Mouse (Mus musculus) CH12.LX (cell line): ENCODE results near the gene 1700020A23Rik. TPM values are rescaled to one million over a fixed set of nuclear protein-coding genes. Genes with fewer than 3 reads are reported as not detected.

Experiments used
- DNase-seq: peaks from one replicate; pipeline ENCODE4 v3.0.0-alpha.2; 2013; ENCODE audit errors: extremely low read depth
- H3K27ac ChIP-seq: 2 replicates; pipeline ENCODE4 v1.5.1; 2012; ENCODE audit warnings: low read depth, mild to moderate bottlenecking, control low read depth, moderate library complexity; ENCODE audit not compliant: insufficient read depth
- H3K27me3 ChIP-seq: replicated peaks from 2 replicates; pipeline ENCODE3; 2012; ENCODE audit warnings: inconsistent platforms
- H3K36me3 ChIP-seq, 2 experiments: replicated peaks in 1 of 2; 2 replicates each; pipeline versions ENCODE3 to v1.6.1; 2012; ENCODE audit warnings: inconsistent platforms in 1 of 2, low read length in 1 of 2, mild to moderate bottlenecking in 1 of 2, mixed read lengths in 1 of 2, moderate library complexity in 1 of 2; ENCODE audit not compliant: control insufficient read depth in 1 of 2, insufficient read depth in 1 of 2
- H3K4me1 ChIP-seq, 2 experiments: 2 replicates each; pipeline ENCODE4 v1.6.1; 2012; ENCODE audit warnings: inconsistent platforms in 1 of 2, moderate library complexity in 1 of 2; ENCODE audit not compliant: insufficient read depth in 2 of 2, control insufficient read depth in 1 of 2
- H3K4me2 ChIP-seq: 2 replicates; pipeline ENCODE4 v1.6.1; 2012; ENCODE audit warnings: low read depth, mild to moderate bottlenecking, control low read depth; ENCODE audit not compliant: poor library complexity, insufficient read depth, severe bottlenecking
- H3K4me3 ChIP-seq, 3 experiments: fragments of 150-350 bp in 1 of 3; sonication (generic) in 1 of 3; replicated peaks in 1 of 3; 2 replicates each; pipeline versions ENCODE3 to v1.5.1; 2011 to 2012; ENCODE audit warnings: low read depth in 2 of 3, low read length in 2 of 3, mild to moderate bottlenecking in 2 of 3, moderate library complexity in 2 of 3, control low read depth in 1 of 3, improper control_type of control experiment in 1 of 3, inconsistent platforms in 1 of 3, mixed read lengths in 1 of 3; ENCODE audit not compliant: poor library complexity in 1 of 3
- H3K79me2 ChIP-seq: replicated peaks from 2 replicates; pipeline ENCODE4 v1.6.1; 2012; ENCODE audit warnings: mild to moderate bottlenecking, moderate library complexity; ENCODE audit not compliant: control insufficient read depth, poor library complexity, insufficient read depth, severe bottlenecking; ENCODE audit errors: extremely low read depth
- H3K9ac ChIP-seq: 2 replicates; pipeline ENCODE4 v1.6.1; 2012; ENCODE audit warnings: low read depth, mild to moderate bottlenecking, control low read depth, moderate library complexity; ENCODE audit not compliant: insufficient read depth
- H3K9me3 ChIP-seq: replicated peaks from 2 replicates; pipeline ENCODE3; 2012; ENCODE audit warnings: low read length, inconsistent platforms, mixed read lengths
- BHLHE40 ChIP-seq: IDR thresholded peaks from 2 replicates; pipeline ENCODE4 v1.6.1; 2011; ENCODE audit warnings: mild to moderate bottlenecking, low read depth, low read length, improper control_type of control experiment
- CHD1 ChIP-seq: IDR thresholded peaks from 2 replicates; pipeline ENCODE4 v1.6.1; 2012; ENCODE audit warnings: low read depth, low read length, improper control_type of control experiment, inconsistent platforms
- CHD2 ChIP-seq: IDR thresholded peaks from 2 replicates; pipeline ENCODE4 v1.6.1; 2011; ENCODE audit warnings: low read length, improper control_type of control experiment
- ELF1 ChIP-seq: IDR thresholded peaks from 2 replicates; pipeline ENCODE4 v1.6.1; 2014; ENCODE audit warnings: low read depth, mild to moderate bottlenecking, inconsistent platforms, low read length, improper control_type of control experiment
- EP300 ChIP-seq: IDR thresholded peaks from 2 replicates; pipeline ENCODE4 v1.6.1; 2011; ENCODE audit warnings: low read length, improper control_type of control experiment
- ETS1 ChIP-seq: conservative IDR thresholded peaks from 2 replicates; pipeline ENCODE4 v1.6.1; 2012; ENCODE audit warnings: low read depth, mild to moderate bottlenecking, inconsistent platforms, low read length, improper control_type of control experiment, moderate library complexity
- GABPA ChIP-seq: IDR thresholded peaks from 2 replicates; pipeline ENCODE4 v1.6.1; 2012; ENCODE audit warnings: low read depth, low read length, improper control_type of control experiment, inconsistent platforms; ENCODE audit not compliant: insufficient replicate concordance
- IRF4 ChIP-seq: IDR thresholded peaks from 2 replicates; pipeline ENCODE4 v1.6.1; 2014; ENCODE audit warnings: low read depth, mild to moderate bottlenecking, inconsistent platforms, low read length, improper control_type of control experiment
- KAT2A ChIP-seq: IDR thresholded peaks from 2 replicates; pipeline ENCODE4 v1.6.1; 2012; ENCODE audit warnings: low read length, improper control_type of control experiment, inconsistent platforms; ENCODE audit not compliant: insufficient replicate concordance
- MAX ChIP-seq: IDR thresholded peaks from 2 replicates; pipeline ENCODE4 v1.6.1; 2011; ENCODE audit warnings: low read length, improper control_type of control experiment
- MEF2A ChIP-seq: IDR thresholded peaks from 2 replicates; pipeline ENCODE4 v1.6.1; 2014; ENCODE audit warnings: low read depth, mild to moderate bottlenecking, inconsistent platforms, low read length, improper control_type of control experiment, borderline replicate concordance
- MXI1 ChIP-seq: IDR thresholded peaks from 2 replicates; pipeline ENCODE4 v1.6.1; 2011; ENCODE audit warnings: mild to moderate bottlenecking, low read depth, low read length, improper control_type of control experiment
- MYC ChIP-seq: IDR thresholded peaks from 2 replicates; pipeline ENCODE4 v1.6.1; 2011; ENCODE audit warnings: low read depth, mild to moderate bottlenecking, improper control_type of control experiment, low read length
- NELFE ChIP-seq: IDR thresholded peaks from 2 replicates; pipeline ENCODE4 v1.6.1; 2011; ENCODE audit warnings: low read depth, low read length, improper control_type of control experiment
- NRF1 ChIP-seq: IDR thresholded peaks from 2 replicates; pipeline ENCODE4 v1.6.1; 2014; ENCODE audit warnings: low read depth, mild to moderate bottlenecking, inconsistent platforms, low read length, improper control_type of control experiment, moderate library complexity
- PAX5 ChIP-seq: IDR thresholded peaks from 2 replicates; pipeline ENCODE4 v1.6.1; 2012; ENCODE audit warnings: low read length, inconsistent platforms, mixed read lengths
- POLR2A ChIP-seq: IDR thresholded peaks from 2 replicates; pipeline ENCODE4 v1.6.1; 2011; ENCODE audit warnings: low read depth, mild to moderate bottlenecking, improper control_type of control experiment, low read length
- POLR2AphosphoS2 ChIP-seq: IDR thresholded peaks from 2 replicates; pipeline ENCODE4 v1.6.1; 2011; ENCODE audit warnings: low read depth, low read length, improper control_type of control experiment
- RAD21 ChIP-seq: IDR thresholded peaks from 2 replicates; pipeline ENCODE4 v1.6.1; 2011; ENCODE audit warnings: low read depth, mild to moderate bottlenecking, low read length, improper control_type of control experiment, moderate library complexity
- RCOR1 ChIP-seq: conservative IDR thresholded peaks from 2 replicates; pipeline ENCODE4 v1.6.1; 2012; ENCODE audit warnings: low read depth, mild to moderate bottlenecking, inconsistent platforms, low read length, improper control_type of control experiment
- SIN3A ChIP-seq: IDR thresholded peaks from 2 replicates; pipeline ENCODE4 v1.6.1; 2012; ENCODE audit warnings: low read length, improper control_type of control experiment, inconsistent platforms
- SMC3 ChIP-seq: IDR thresholded peaks from 2 replicates; pipeline ENCODE4 v1.6.1; 2011; ENCODE audit warnings: low read depth, low read length, improper control_type of control experiment
- TCF12 ChIP-seq: IDR thresholded peaks from 2 replicates; pipeline ENCODE4 v1.6.1; 2014; ENCODE audit warnings: low read depth, mild to moderate bottlenecking, inconsistent platforms, low read length, improper control_type of control experiment
- UBTF ChIP-seq: IDR thresholded peaks from 2 replicates; pipeline ENCODE4 v1.6.1; 2012; ENCODE audit warnings: low read depth, mild to moderate bottlenecking, inconsistent platforms, low read length, improper control_type of control experiment, moderate library complexity
- USF2 ChIP-seq: conservative IDR thresholded peaks from 2 replicates; pipeline ENCODE4 v1.6.1; 2011; ENCODE audit warnings: low read depth, low read length, improper control_type of control experiment
- ZKSCAN1 ChIP-seq: IDR thresholded peaks from 2 replicates; pipeline ENCODE4 v1.6.1; 2012; ENCODE audit warnings: low read depth, inconsistent platforms, low read length, improper control_type of control experiment, borderline replicate concordance
- ZMIZ1 ChIP-seq: IDR thresholded peaks from 2 replicates; pipeline ENCODE4 v1.6.1; 2012; ENCODE audit warnings: low read depth, mild to moderate bottlenecking, inconsistent platforms, low read length, improper control_type of control experiment
- dilution Hi-C: fragments of 300-500 bp; cut with MboI; formaldehyde crosslinking; loops from 2 replicates; pipeline ENCODE4 v1.14.3; 2020; ENCODE audit warnings: low sequenced_read_pairs; ENCODE audit not compliant: extremely low pct_unique_long_range_greater_than_20kb, extremely low pct_ligation_motif_present
- in situ Hi-C: fragments of 300-500 bp; cut with MboI; formaldehyde crosslinking; loops from 3 replicates; pipeline ENCODE4 v1.14.3; 2019; ENCODE audit warnings: low sequenced_read_pairs, low pct_ligation_motif_present, low pct_unique_long_range_greater_than_20kb, mixed read lengths
- polyA plus RNA-seq: library from polyadenylated mRNA; unstranded; fragments of >175 nt; gene quantifications from 2 replicates; pipeline ENCODE4 v1.2.1, GENCODE M21; 2012; ENCODE audit warnings: low read depth; ENCODE audit not compliant: insufficient read length
- total RNA-seq, 2 experiments: library from RNA; depleted of rRNA; stranded (reverse); fragments of 300-350 nt in 1 of 2; fragments of >200 nt in 1 of 2; gene quantifications; 2 replicates each; pipeline ENCODE4 v1.2.3; 2012 to 2014

1700020A23Rik gene
- total and polyA plus RNA-seq, 3 experiments, result not detected

- Histone ChIP-seq H3K36me3 (no peaks in the 10 kb centered on the region), H3K79me2 (no peaks in the 10 kb centered on the region), H3K4me1 (peaks cover 0 to 17% of the 10 kb centered on the region in 2 experiments; a peak in 2 of 4 replicates), H3K27me3 (no peaks in the 10 kb centered on the region), H3K4me2 (no peak overlapping the region), H3K27ac (no peak overlapping the region), H3K9ac (no peak overlapping the region), H3K9me3 (no peaks in the 10 kb centered on the region), H3K4me3 (no peak overlapping the region)
- TF ChIP-seq UBTF (no peak), MXI1 (no peak), GABPA (no peak), POLR2AphosphoS2 (no peak), BHLHE40 (no peak), TCF12 (no peak), ETS1 (no peak), SMC3 (no peak), MAX (no peak), POLR2A (no peak), ELF1 (no peak), EP300 (no peak), ZMIZ1 (no peak), KAT2A (no peak), CHD1 (no peak), CHD2 (no peak), MYC (no peak)
- DNase-seq, result no peak
- in situ Hi-C loops, result no loop called here
- dilution Hi-C loops, result no loop called here
Measured at GRCm38 (mm10) chr2:130390993-130391625, 13.9 kb upstream of the 1700020A23Rik start.

- Histone ChIP-seq H3K4me2 (no peak overlapping the region), H3K9me3 (no peaks in the 10 kb centered on the region), H3K9ac (no peak overlapping the region), H3K27ac (no peak overlapping the region), H3K36me3 (no peaks in the 10 kb centered on the region), H3K4me1 (peaks cover 0 to 17% of the 10 kb centered on the region in 2 experiments; a peak in 2 of 4 replicates), H3K4me3 (no peak overlapping the region), H3K79me2 (no peaks in the 10 kb centered on the region), H3K27me3 (no peaks in the 10 kb centered on the region)
- DNase-seq, result no peak
- TF ChIP-seq POLR2AphosphoS2 (no peak), RAD21 (no peak), USF2 (no peak), NELFE (no peak), ETS1 (no peak), RCOR1 (no peak), IRF4 (no peak), NRF1 (no peak), CHD1 (no peak), EP300 (no peak), MEF2A (no peak), CHD2 (no peak), SIN3A (no peak), SMC3 (no peak), MYC (no peak), KAT2A (no peak), POLR2A (no peak), PAX5 (no peak), ZKSCAN1 (no peak)
- in situ Hi-C loops (no loop called here), dilution Hi-C loops (no loop called here)
Measured at GRCm38 (mm10) chr2:130392836-130393235, 12.2 kb upstream of the 1700020A23Rik start.
